Mouse (Mus musculus): ENCODE data around the gene Abi1.

DNA sequence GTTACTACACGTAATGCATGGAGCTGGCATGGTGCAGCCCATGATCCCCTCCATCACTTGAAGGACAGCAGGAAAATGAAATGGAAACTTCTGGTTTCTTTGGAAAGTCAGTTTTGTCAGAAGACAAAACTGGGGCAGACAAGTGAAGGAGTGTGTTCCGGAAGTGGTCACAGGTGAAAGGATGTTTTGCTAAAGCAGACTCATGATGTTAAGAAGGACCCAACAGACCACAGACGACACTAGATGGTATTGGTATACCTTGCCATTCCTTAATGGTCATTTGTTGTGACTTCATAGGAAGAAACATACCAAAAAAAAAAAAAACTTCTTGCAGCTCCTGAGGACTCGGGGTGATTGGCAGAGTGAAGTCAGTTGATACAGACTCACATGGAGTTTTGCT, 18.7 kb downstream of the Abi1 start:
- no peak for TF ChIP-seq POLR2A (IDR thresholded peaks at IDR 0.05; ENCODE audit: insufficient read depth, low read depth, low read length)
- no peak for TF ChIP-seq CTCF (IDR thresholded peaks at IDR 0.05; ENCODE audit: insufficient read depth, low read depth, low read length)
